Mouse (Mus musculus): ENCODE measurements around the gene Il34. TPM values are rescaled to one million over a fixed set of nuclear protein-coding genes. Genes with fewer than 3 reads are reported as not detected.

Il34 gene
- polyA plus RNA-seq, 1 experiment from 2014 or later, result 2.0 TPM

GRCm38 (mm10) chr8:110714827-110715519 lies 90.8 kb downstream of the Il34 start:
- no peaks in the 10 kb centered on the region for H3K9me3 ChIP-seq (ENCODE audit: control insufficient read depth, low read length)
- H3K4me2 ChIP-seq (ENCODE audit: low read depth, low read length), result no peak overlapping the region
- WGBS, result 71% methylated on average over 15 of the region's 15 CpGs
- H3K4me1 ChIP-seq (ENCODE audit: control insufficient read depth, insufficient read depth, low read length), result peaks cover 58% of the 10 kb centered on the region
- H3K4me3 ChIP-seq (ENCODE audit: low read length), result no peak overlapping the region
- peak overlapping the region; percentile 47; the same call in 1 of the 2 replicates for H3K9ac ChIP-seq (ENCODE audit: low read depth, low read length)
- H3K36me3 ChIP-seq (ENCODE audit: control insufficient read depth, insufficient read depth, low read length), result no peaks in the 10 kb centered on the region
- no peak for ATAC-seq
- H3K27ac ChIP-seq (ENCODE audit: low read length), result peak overlapping the region; percentile 81
- no peaks in the 10 kb centered on the region for H3K27me3 ChIP-seq (replicated peaks; ENCODE audit: control insufficient read depth, insufficient read depth, low read length)

- no peak overlapping the region for H3K4me2 ChIP-seq (ENCODE audit: low read depth, low read length)
- no peak for ATAC-seq
- WGBS, result 83% methylated on average over 7 of the region's 7 CpGs
- no peaks in the 10 kb centered on the region for H3K9me3 ChIP-seq (ENCODE audit: control insufficient read depth, low read length)
- no peaks in the 10 kb centered on the region for H3K27me3 ChIP-seq (replicated peaks; ENCODE audit: control insufficient read depth, insufficient read depth, low read length)
- no peak overlapping the region for H3K4me3 ChIP-seq (ENCODE audit: low read length)
- no peak overlapping the region for H3K27ac ChIP-seq (ENCODE audit: low read length)
- no peak overlapping the region for H3K9ac ChIP-seq (ENCODE audit: low read depth, low read length)
- H3K4me1 ChIP-seq (ENCODE audit: control insufficient read depth, insufficient read depth, low read length), result peaks cover 42% of the 10 kb centered on the region
- H3K36me3 ChIP-seq (ENCODE audit: control insufficient read depth, insufficient read depth, low read length), result no peaks in the 10 kb centered on the region
Observed at GRCm38 (mm10) chr8:110713073-110713472, 92.7 kb downstream of the Il34 start.

GRCm38 (mm10) chr8:110711271-110711934 lies 94.3 kb downstream of the Il34 start:
- Histone ChIP-seq H3K9ac (ENCODE audit: low read depth, low read length) (no peak overlapping the region), H3K4me2 (ENCODE audit: low read depth, low read length) (no peak overlapping the region), H3K27ac (ENCODE audit: low read length) (peak overlapping the region; percentile 20; the same call in 1 of the 2 replicates), H3K36me3 (ENCODE audit: control insufficient read depth, insufficient read depth, low read length) (no peaks in the 10 kb centered on the region), H3K27me3 (replicated peaks; ENCODE audit: control insufficient read depth, insufficient read depth, low read length) (no peaks in the 10 kb centered on the region), H3K9me3 (ENCODE audit: control insufficient read depth, low read length) (no peaks in the 10 kb centered on the region), H3K4me1 (ENCODE audit: control insufficient read depth, insufficient read depth, low read length) (peaks cover 26% of the 10 kb centered on the region), H3K4me3 (ENCODE audit: low read length) (no peak overlapping the region)
- WGBS, result 82% methylated on average over 13 of the region's 13 CpGs
- no peak for ATAC-seq

- Histone ChIP-seq H3K27me3 (replicated peaks; ENCODE audit: control insufficient read depth, insufficient read depth, low read length) (no peaks in the 10 kb centered on the region), H3K4me1 (ENCODE audit: control insufficient read depth, insufficient read depth, low read length) (peaks cover 18% of the 10 kb centered on the region), H3K9ac (ENCODE audit: low read depth, low read length) (no peak overlapping the region), H3K36me3 (ENCODE audit: control insufficient read depth, insufficient read depth, low read length) (no peaks in the 10 kb centered on the region), H3K4me3 (ENCODE audit: low read length) (no peak overlapping the region), H3K9me3 (ENCODE audit: control insufficient read depth, low read length) (no peaks in the 10 kb centered on the region), H3K4me2 (ENCODE audit: low read depth, low read length) (no peak overlapping the region), H3K27ac (ENCODE audit: low read length) (peak overlapping the region; percentile 20)
- WGBS, result 59% methylated on average over 3 of the region's 3 CpGs
- ATAC-seq, result no peak
Observed at GRCm38 (mm10) chr8:110710593-110710992, 95.1 kb downstream of the Il34 start.

- Histone ChIP-seq H3K4me2 (ENCODE audit: low read depth, low read length) (no peak overlapping the region), H3K9ac (ENCODE audit: low read depth, low read length) (no peak overlapping the region), H3K27ac (ENCODE audit: low read length) (no peak overlapping the region), H3K4me3 (ENCODE audit: low read length) (no peak overlapping the region), H3K27me3 (replicated peaks; ENCODE audit: control insufficient read depth, insufficient read depth, low read length) (no peaks in the 10 kb centered on the region), H3K36me3 (ENCODE audit: control insufficient read depth, insufficient read depth, low read length) (no peaks in the 10 kb centered on the region), H3K4me1 (ENCODE audit: control insufficient read depth, insufficient read depth, low read length) (peaks cover 19% of the 10 kb centered on the region), H3K9me3 (ENCODE audit: control insufficient read depth, low read length) (no peaks in the 10 kb centered on the region)
- 80% methylated on average over 11 of the region's 11 CpGs for WGBS
- ATAC-seq, result no peak
Observed at GRCm38 (mm10) chr8:110708429-110708828, 97.3 kb downstream of the Il34 start.

GRCm38 (mm10) chr8:110706288-110706870 lies 99.3 kb downstream of the Il34 start:
- Histone ChIP-seq H3K4me3 (ENCODE audit: low read length) (no peak overlapping the region), H3K9me3 (ENCODE audit: control insufficient read depth, low read length) (no peaks in the 10 kb centered on the region), H3K4me2 (ENCODE audit: low read depth, low read length) (no peak overlapping the region), H3K4me1 (ENCODE audit: control insufficient read depth, insufficient read depth, low read length) (peaks cover 31% of the 10 kb centered on the region), H3K36me3 (ENCODE audit: control insufficient read depth, insufficient read depth, low read length) (no peaks in the 10 kb centered on the region), H3K27ac (ENCODE audit: low read length) (no peak overlapping the region), H3K27me3 (replicated peaks; ENCODE audit: control insufficient read depth, insufficient read depth, low read length) (no peaks in the 10 kb centered on the region), H3K9ac (ENCODE audit: low read depth, low read length) (no peak overlapping the region)
- 86% methylated on average over 3 of the region's 3 CpGs for WGBS
- ATAC-seq, result no peak

GRCm38 (mm10) chr8:110705391-110706287 lies 100.1 kb downstream of the Il34 start:
- H3K4me2 ChIP-seq (ENCODE audit: low read depth, low read length), result no peak overlapping the region
- H3K27me3 ChIP-seq (replicated peaks; ENCODE audit: control insufficient read depth, insufficient read depth, low read length), result no peaks in the 10 kb centered on the region
- no peaks in the 10 kb centered on the region for H3K9me3 ChIP-seq (ENCODE audit: control insufficient read depth, low read length)
- H3K9ac ChIP-seq (ENCODE audit: low read depth, low read length), result no peak overlapping the region
- no peak for ATAC-seq
- no peak overlapping the region for H3K4me3 ChIP-seq (ENCODE audit: low read length)
- H3K36me3 ChIP-seq (ENCODE audit: control insufficient read depth, insufficient read depth, low read length), result no peaks in the 10 kb centered on the region
- peaks cover 23% of the 10 kb centered on the region for H3K4me1 ChIP-seq (ENCODE audit: control insufficient read depth, insufficient read depth, low read length)
- 70% methylated on average over 14 of the region's 14 CpGs for WGBS
- no peak overlapping the region for H3K27ac ChIP-seq (ENCODE audit: low read length)

- H3K27me3 ChIP-seq (replicated peaks; ENCODE audit: control insufficient read depth, insufficient read depth, low read length), result no peaks in the 10 kb centered on the region
- H3K27ac ChIP-seq (ENCODE audit: low read length), result no peak overlapping the region
- ATAC-seq, result no peak
- no peaks in the 10 kb centered on the region for H3K9me3 ChIP-seq (ENCODE audit: control insufficient read depth, low read length)
- 89% methylated on average over 3 of the region's 3 CpGs for WGBS
- no peak overlapping the region for H3K4me3 ChIP-seq (ENCODE audit: low read length)
- no peaks in the 10 kb centered on the region for H3K36me3 ChIP-seq (ENCODE audit: control insufficient read depth, insufficient read depth, low read length)
- no peak overlapping the region for H3K4me2 ChIP-seq (ENCODE audit: low read depth, low read length)
- H3K4me1 ChIP-seq (ENCODE audit: control insufficient read depth, insufficient read depth, low read length), result peaks cover 19% of the 10 kb centered on the region
- no peak overlapping the region for H3K9ac ChIP-seq (ENCODE audit: low read depth, low read length)
Observed at GRCm38 (mm10) chr8:110704103-110704502, 101.6 kb downstream of the Il34 start.
